Mouse (Mus musculus) cerebellum, adult (tissue): ENCODE results near the gene Actn4.

Experiments used
- ATAC-seq: cut with Nextera tagmentation; 2 replicates; pipeline ENCODE4 v1.9.2; 2017; ENCODE audit warnings: mild to moderate bottlenecking, moderate library complexity, mixed read lengths; ENCODE audit not compliant: insufficient number of reproducible peaks, low FRiP score, low TSS enrichment

The Actn4 gene

DNA sequence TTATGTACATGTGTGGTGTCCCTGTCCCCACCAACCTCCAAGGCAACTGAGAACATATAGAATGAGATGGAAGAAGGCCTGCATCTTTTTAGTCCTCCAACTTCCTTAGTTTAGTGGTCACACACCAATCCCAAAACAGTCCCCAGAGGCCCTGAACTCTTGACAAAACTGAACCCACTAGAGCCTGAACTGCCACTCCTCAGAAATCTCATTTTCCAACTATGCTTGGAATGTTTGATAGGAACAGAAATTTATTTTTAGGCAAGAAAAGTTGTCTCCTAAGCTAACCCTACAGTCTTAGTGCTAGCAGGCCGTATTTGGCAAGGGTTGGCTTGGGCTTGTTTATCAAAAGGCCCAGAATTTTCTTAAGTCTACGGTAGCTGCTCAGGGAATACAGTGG lies 10.4 kb downstream of the Actn4 start:
- ATAC-seq, result no peak

DNA sequence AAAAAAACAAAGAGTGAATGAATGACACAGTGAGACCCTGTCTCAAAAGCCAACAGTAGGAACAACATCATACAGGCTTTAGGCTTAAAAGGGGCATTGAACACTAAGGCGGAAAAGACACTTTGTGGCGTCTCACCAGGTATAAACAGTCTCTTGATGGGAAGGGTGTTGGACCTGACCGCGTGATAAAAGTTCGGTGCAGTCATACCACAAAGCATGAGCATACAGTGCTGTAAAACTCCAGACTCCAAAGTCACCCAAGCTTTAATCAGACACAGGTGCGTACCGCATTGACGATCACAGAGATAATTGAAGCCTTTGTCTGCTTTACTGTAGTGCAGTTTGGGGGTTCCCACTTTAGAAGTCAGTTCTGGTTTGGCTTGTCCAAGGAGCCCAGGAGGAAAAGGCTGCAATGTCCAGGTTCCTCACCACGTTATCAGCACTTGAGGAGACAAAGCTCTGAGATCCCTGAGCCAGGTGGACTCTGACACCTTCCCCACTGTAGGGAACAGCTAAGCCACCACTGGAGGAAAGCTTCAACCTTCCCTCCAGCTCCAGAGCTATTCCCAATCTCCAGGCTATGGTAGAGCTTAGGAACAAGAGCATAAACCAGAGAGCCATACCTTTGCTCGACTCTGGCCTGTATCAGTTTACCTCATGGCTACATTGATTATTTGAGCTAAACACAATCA lies 11.6 kb downstream of the Actn4 start:
- no peak for ATAC-seq

DNA sequence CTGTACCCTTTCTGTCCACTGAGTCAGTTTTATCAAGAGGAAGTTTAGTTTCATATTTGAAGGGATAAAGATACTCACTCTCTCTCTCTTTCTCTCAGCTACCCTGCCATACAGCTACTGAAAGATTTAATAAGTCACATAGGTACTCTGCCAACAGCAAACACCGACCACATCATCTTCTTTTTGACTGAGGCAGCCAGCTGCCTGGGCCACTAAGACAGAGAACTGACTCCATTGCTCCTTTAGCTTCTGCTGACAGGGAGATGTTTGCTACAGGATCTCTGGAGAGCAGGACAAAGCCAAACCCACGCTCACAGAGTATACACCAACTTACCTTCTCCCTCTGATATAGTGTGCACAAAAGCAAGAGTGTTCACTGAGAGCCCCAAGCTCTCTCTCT lies 12.8 kb downstream of the Actn4 start:
- ATAC-seq, result no peak

DNA sequence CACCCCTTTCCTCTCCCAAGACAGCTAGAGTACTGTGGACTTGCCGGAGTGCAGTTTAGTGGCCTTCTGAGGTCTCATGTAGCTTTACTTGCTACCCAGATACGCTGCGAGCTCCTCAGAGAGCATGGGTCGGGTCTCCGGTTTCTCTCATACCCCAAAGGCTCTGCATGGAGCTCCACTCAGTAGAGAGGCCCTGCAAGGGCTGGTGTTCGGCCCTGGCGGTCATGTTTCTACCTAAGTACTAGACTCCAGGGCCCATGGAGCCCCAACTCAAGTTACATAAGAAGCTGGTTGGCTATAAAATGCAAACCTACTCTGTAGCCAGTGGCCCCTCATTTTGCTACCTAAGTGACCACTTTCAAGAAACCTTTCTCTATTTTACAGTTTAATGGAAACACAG lies 13.4 kb downstream of the Actn4 start:
- ATAC-seq, result no peak

DNA sequence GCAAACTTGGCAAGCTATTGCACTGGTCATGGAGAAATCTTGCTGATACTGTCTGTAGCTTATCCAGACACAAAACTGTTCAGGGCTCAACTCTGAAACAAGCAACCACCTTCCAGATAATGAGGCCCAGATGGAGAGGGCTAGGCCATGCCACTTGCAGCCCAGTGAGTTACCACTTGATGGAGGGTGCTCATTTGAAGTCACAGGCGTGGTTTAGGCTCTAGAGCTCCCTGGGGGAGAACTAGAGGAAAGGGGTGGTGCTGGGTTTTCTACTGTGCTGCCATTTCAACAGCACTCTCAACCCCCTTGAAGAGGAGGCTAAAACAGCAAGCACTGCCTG lies 15.9 kb downstream of the Actn4 start:
- ATAC-seq, result no peak

DNA sequence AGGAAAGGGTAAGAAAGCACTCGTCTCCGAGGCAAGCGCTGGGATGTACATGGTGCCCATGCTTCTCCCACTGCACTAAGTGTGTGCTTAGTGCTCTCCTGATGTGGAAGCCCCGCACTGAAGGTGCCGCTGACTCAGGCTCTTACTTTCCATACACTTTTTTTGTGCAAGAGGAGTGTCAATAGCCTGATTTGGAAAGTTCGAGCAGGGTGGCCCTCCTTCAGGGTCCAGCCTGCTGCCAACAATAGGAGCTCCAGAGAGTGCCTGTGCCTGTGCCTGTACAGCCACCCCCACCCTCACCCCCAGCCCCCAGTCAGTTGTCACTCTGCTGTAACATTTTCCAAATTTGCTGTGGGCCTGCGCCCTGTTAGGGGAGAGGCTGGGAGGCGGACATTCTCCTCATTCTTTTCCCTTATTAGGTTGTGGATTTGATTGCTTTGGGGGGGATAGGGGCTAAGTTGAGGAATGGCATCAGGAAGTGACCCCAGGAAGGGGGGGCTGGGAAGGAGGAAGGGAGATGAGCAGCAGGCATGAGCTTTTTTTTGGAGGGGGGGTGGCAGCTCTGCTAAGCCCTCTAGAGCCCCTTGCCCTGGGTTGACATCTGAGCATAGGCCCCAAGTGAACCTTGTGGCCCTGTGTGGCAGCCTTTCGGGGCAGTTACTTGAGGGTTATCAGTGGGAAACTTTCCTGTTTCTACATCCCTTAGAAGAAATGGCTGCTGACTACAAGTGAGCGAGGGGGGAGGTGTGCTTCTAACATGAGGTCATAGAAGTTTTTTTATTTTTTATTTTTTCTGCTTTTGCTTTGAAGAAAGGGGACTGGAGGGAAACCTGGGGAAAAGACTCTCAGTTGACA lies 16.5 kb downstream of the Actn4 start:
- ATAC-seq, result no peak

DNA sequence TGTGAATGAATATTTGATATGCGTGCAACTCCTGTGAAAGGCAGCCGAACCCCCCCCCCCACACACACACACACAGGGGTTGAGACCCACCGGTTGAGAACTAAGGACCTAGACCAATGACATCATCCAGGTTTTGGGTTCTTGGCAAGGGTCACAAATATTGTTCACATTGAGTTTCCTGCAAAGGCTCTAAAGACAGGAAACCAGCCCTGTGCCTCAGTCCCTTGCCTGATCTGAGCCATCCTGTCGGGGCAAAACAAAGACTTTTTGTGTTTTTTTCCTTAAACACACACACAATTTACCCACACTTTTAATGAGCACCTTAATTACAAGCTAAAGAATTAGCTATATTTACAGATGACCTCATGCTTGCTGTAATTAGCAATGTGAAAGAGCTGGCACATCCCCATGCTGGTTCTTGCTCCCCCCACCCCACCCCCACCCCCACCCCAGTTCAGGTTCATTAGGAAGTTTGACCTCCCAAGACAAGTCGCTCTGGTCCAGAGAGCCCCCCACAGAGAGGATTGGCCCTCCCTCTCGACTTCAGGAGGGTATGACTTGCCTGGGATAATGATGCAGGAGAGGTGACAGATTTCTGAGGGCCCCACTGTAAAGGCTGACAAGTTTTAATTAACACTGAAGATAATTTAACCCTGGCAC lies 17.3 kb downstream of the Actn4 start:
- ATAC-seq, result no peak

DNA sequence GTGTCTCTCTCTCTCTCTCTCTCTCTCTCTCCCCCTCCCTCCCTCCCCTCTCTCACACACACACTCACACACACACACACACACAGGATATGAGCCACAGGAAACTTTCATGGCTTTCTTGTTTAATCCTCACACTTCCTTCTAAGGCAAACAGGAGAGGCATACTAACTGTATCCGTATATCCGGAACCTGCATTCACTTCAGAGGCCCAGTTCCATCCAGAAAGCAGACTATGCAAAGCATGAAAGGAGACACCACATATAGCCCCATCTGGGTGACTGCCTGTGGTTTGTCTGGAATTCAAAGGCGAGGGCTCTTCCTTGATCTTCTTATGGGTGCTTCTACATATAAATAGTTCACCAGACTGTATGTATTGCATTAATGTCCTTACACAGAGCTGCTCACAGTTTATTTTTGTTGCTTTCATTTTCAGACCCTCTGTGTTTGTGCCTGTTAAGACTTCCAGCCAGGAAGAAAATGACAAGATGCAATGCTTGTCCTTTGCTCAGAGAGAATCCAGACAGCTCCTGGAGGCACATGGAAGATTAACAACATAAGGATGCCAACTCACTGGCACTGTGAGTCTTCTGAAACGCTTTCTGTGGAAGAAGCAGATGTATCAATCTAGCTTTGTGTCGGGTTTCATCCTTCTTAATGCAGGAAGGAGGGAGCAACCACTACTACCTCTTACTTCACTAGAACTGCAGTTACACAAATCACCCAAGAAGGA lies 18.5 kb downstream of the Actn4 start:
- no peak for ATAC-seq

DNA sequence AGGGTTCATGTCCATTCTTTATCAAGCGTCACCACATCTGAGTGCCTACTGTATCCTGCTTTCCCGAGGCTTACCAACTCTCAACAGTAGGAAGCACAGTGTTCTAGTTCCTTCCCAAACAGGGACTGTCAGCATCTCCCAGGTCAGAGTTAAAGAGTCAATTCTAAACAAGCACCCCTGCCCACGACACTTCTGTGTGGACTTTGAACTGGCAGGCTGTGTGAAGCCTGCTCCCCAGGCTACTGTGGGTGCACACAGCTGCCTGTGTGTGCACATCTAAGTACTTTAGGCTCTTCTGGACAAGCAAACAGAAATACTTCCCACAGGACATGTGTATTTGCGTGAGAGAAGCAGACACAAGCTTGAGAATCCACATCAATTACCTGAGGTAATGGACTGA lies 20.6 kb downstream of the Actn4 start:
- no peak for ATAC-seq

DNA sequence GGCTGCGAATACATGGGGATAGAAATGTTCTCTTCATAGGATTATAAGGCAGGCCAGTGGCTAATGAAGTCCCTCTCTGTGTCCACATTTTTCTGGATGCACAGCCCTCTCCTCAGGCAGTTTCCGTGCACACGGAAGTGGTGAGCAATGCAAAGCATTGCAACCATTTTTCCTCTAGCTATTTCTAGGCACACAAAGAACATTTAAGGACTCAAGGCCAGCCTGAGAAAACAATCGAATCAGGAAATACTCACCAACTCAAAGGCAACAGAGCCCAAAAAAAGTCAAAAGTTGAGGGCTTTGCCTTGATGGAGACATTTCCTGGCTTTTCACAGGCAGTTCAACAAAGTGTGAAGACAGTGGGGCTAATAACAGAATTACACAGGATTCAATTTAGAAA lies 21.0 kb downstream of the Actn4 start:
- no peak for ATAC-seq

DNA sequence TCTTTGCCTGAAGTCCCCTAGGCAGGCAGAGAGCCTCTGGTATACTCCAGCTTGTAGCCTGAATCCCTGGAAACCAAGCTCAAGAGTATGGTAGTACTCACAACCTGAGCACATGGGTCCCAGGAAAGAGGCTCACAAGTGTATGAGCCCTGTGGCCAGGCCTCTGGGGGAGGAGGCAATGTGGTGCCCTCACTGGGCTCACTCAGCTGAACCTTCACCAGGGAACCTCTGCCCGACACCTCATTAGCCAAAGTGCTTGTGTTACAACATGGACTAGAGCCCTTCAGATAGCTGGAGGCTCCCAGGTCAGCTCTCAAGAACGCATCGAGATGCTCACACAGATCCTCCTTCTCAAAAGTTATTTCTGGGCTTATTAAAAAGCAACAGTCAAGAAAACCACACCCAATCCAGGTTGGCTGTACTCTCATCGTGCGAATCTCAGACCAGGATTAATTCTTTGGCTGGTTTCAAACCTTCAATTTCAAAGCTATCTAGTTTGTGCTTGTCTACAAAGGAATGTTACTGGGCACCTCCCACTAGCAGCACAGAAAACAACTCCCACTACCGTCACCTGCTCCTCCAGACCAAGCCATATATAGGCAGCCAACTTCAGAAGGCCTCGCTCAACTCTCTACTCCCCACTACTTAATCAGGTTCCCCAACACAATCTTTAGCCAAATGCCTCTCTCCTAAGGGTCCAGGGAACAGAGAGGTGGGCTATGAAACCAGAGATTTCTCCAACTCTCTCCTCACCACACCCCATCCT lies 22.5 kb downstream of the Actn4 start:
- ATAC-seq, result no peak

DNA sequence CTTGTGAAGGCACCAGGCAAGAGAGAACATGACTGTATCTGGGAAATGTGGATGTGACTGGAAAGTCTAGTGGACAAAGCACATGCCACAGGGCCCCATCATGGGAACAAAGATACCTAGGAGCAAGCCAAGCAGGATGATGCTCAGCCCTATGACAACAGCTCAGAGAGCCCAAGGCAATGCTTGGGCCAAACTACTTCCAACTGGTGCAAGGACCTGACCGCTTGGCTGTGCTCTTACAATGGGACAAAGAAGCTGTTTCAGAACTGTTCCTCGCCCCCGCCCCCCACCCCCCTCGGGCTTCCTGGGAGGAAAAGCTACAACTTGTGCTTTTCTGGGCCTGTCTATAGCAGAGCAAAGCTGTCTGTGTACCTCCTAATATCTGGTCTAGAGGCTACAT lies 23.5 kb downstream of the Actn4 start:
- no peak for ATAC-seq

DNA sequence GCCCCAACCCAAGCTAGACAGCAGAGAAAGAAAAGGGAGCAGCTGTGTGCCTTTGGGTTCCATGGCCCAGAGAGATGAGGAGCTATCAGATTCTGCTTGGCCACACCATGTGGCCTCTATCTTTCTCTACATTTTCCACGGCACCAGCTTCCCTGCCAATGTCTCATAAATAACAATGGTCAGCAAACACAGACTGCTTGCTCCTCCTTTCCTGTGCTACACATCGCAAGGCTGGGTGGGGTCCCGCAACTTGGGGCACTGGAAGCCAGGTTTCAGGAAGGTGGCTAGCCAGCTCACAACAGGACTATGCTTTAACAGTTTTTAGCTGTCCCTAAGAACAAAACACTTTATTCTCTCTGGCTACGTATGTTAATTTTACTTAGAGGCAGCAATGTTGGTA lies 25.4 kb downstream of the Actn4 start:
- no peak for ATAC-seq

DNA sequence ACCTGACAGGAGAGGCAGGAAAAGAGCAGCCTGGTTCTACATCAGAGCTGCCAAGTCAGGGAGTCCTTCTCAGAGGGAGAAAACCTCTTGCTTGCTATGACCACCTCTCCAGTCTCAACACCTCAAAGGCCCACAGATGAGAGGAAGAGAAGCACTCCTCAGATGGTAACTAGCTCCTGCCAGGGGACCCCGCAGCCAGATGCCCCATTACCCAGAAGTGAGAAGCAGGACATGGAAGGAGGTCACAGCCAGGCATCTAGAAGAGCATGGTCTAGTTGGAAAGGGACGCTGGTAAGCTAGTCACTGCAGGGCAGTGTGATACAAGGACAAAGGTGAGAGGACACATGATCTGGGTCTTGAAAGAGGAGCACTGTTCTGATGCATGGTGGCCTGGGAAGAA lies 28.3 kb downstream of the Actn4 start:
- ATAC-seq, result no peak

DNA sequence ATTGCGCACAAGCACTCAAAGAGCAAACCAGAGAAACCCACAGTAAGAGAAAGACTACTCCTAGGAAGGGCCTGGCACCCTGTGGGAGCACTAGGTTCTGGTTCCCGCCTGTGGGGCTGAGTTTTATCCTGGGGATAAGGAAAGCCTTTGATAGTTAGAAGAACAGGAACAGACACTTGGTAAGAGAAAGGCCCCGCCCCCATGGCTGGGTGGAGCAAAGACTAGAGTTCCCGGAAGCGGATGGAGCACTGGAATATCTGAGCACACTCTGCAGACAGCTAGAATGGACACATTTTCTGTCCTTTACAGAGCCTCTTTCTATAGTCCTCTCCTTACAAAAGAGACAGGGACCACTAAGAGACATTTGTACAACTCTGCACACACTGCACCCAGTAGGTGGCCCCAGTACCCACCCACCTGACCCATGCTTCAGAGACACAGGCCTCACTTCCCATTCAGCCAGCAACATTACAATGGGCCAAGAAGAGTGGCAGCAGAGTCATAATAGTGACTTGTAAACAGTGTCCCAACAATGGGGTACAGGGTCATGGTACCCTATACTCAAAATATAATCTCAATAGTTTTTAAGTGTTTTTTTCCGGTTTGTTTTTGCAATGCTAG lies 29.6 kb downstream of the Actn4 start:
- no peak for ATAC-seq

DNA sequence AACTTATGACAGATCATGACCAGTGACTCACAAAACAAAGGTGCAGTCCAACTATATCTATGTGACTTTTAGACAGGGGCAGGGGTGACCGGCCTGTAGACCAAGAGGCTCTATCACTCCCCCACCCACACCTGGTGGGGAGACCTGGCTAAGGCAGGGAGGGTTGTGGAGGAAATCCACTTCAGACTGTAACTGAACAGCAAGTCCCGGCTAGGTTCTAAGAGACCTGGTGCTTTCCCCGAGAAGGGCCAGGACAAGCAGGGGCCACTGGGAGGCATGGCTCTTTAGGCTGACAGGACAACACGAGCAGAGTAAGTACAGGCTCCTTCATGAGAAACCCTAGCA lies 30.5 kb downstream of the Actn4 start:
- ATAC-seq, result no peak

DNA sequence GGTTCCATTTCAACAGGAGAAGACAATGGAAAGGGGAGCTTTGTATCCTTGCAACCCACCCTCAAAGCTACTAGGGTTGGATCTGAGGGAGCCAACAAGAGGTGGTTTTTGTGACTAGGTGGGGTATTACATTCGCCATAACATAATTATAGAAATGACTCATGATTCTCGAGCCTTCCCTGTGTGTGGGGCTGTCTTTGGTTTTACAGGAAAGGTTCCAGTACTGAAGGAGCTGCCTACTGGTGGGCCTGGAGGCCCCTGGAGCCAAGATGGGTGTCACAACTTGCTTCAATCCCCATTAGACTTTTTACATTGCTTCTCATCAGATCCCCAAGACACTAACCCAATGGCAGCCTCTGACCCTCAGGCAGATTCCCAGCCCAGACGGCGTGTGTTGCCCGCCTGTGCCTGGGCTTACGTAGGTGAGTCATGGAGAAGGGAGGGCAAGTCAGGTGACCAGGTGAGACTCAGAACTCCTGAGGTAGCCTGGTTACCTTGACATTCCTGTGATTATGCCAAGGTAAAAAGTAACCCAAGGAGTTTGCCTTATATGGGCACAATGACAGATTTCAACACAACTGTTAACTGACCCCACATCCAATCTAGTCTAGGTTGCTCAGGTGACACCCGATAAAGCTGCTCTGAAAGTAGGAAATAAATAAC lies 31.0 kb downstream of the Actn4 start:
- no peak for ATAC-seq

DNA sequence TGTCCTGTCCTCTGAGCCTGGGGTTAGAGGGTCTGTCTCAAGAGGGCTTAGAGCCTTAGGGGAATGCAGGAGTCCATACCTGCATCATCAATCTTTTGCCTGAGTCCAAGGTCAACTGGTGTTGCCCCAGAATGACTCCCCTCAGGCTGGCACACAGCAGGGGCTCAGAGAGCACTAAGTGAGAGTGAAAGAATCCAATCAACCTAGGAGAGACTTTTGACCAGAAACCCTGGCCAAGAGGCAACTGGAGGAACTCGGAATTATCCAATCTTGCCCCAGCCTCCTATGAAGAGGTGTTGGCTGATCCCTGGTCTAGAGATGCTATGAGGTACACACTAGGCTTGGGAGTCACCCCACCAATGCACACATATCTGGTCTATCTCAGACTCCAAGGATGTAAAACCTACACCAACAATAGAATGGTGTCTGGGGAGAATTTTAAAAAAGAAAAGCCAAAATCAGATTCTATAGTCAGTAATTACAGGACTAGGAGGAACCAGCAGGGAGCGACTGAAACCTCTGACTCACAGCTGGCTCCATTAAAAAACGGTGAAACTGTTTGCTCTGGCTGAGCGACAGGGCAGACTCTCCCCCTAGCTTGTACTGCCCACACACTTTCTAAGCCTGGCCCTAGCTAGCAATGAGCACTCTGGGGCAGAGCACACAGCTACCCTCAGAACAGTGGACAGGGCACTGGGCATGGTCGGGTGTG lies 31.7 kb downstream of the Actn4 start:
- no peak for ATAC-seq

DNA sequence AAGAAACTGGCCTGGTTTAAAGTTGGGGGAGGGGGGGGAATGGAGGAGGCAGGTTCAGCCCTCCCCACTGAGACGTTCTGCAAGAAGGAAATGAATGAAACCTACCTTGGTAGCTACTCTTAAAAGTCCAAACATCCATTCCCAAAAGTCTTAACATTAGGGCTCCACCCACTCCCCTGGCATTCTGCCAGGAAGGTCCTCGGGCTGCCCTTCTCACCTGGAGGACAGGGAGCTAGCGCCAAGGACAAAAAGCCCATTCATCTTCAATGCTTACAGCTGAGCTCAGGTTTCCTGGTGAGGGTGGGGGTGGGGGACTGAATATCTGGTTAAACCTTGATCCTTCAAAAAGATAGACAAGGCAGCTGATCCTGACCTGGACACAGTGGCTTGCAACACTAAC lies 32.8 kb downstream of the Actn4 start:
- no peak for ATAC-seq
